Mouse (Mus musculus) G1E (cell line): ENCODE results near the gene Pknox2.

Experiments
- CTCF ChIP-seq: IDR thresholded peaks from 2 replicates; pipeline ENCODE4 v1.5.1; 2012; ENCODE audit warnings: low read depth, low read length, inconsistent platforms, mixed read lengths
- GATA1 ChIP-seq: IDR thresholded peaks from 2 replicates; pipeline ENCODE4 v1.6.1; 2012; ENCODE audit warnings: borderline replicate concordance, low read length, inconsistent platforms, mixed read lengths
- POLR2AphosphoS5 ChIP-seq: IDR thresholded peaks from 2 replicates; pipeline ENCODE4 v1.6.1; 2012; ENCODE audit warnings: low read depth, low read length, inconsistent platforms; ENCODE audit not compliant: insufficient replicate concordance
- TAL1 ChIP-seq: conservative IDR thresholded peaks from 2 replicates; pipeline ENCODE4 v1.6.1; 2012; ENCODE audit warnings: low read depth, low read length, inconsistent platforms, mixed read lengths

- TF ChIP-seq CTCF (no peak), POLR2AphosphoS5 (no peak), GATA1 (no peak), TAL1 (no peak)
These were observed 65.0 kb downstream of the Pknox2 start for GRCm38 (mm10) chr9:37082246-37082645.
